In genomic region chr11:108891111-108891870, GRCm38 (mm10) we compare ENCODE assay signal across 8 mouse cellular contexts. TPM values are rescaled to one million over a fixed set of nuclear protein-coding genes. Genes with fewer than 3 reads are reported as not detected.
DNase-seq lines count a peak whose midpoint lies in the region; ATAC-seq and TF ChIP-seq lines count a peak whose summit lies in the region.
"Had no signal": no experiment of that assay in that cellular context is flagged by ENCODE, and none has a peak within 500 bp of the region (broad histone marks: within the 10 kb centered on the region; RNA-seq: fewer than 3 reads in every experiment).

No protein-coding gene starts in this region.

- 1% methylated on average over 17 of the region's 17 CpGs for WGBS in heart, embryonic 10.5 days
- WGBS in kidney, embryonic 16.5 days = 2% methylated on average over 17 of the region's 17 CpGs
- 8% methylated on average over 17 of the region's 17 CpGs for WGBS in stomach, postnatal 0 days

- peak overlapping the region; percentile 81 for H3K27ac ChIP-seq in heart, embryonic 10.5 days
- peak overlapping the region; percentile 75 for H3K27ac ChIP-seq in kidney, embryonic 16.5 days (ENCODE audit: low read length)
- H3K27ac ChIP-seq in stomach, postnatal 0 days (replicated peaks) = peak overlapping the region; percentile 85
- H3K27ac ChIP-seq: macrophage had no signal

- H3K9ac ChIP-seq in kidney, embryonic 16.5 days (replicated peaks; ENCODE audit: low read length) = peak overlapping the region; percentile 63
- peak overlapping the region; percentile 54 for H3K9ac ChIP-seq in stomach, postnatal 0 days (ENCODE audit: low read length)

- H3K4me1 ChIP-seq in heart, embryonic 10.5 days = peaks cover 30% of the 10 kb centered on the region
- H3K4me1 ChIP-seq in kidney, embryonic 16.5 days (ENCODE audit: insufficient read depth, low read length) = peaks cover 40% of the 10 kb centered on the region
- no peaks in the 10 kb centered on the region for H3K4me1 ChIP-seq in stomach, postnatal 0 days (replicated peaks; ENCODE audit: control insufficient read depth, insufficient read depth)

- H3K36me3 ChIP-seq in heart, embryonic 10.5 days = no peaks in the 10 kb centered on the region
- no peaks in the 10 kb centered on the region for H3K36me3 ChIP-seq in kidney, embryonic 16.5 days (ENCODE audit: insufficient read depth, low read length)
- no peaks in the 10 kb centered on the region for H3K36me3 ChIP-seq in stomach, postnatal 0 days (ENCODE audit: control insufficient read depth, insufficient read depth, low read length)

- peak; percentile 65 for DNase-seq in adrenal gland, postnatal 10 days
- DNase-seq in embryo, embryonic 9.5 days (ENCODE audit: extremely low spot score) = peak; percentile 70
- DNase-seq in heart, embryonic 10.5 days (ENCODE audit: low spot score) = peak; percentile 90
- peak; percentile 71 for DNase-seq in lung, postnatal 10 days
- DNase-seq in stomach, postnatal 0 days (ENCODE audit: low spot score) = peak; percentile 25
- DNase-seq in cerebellum, adult 11-12 months = no peak

- peak overlapping the region; percentile 52 for H3K4me3 ChIP-seq in heart, embryonic 10.5 days
- peak overlapping the region; percentile 38 for H3K4me3 ChIP-seq in kidney, embryonic 16.5 days (ENCODE audit: low read length)
- H3K4me3 ChIP-seq in stomach, postnatal 0 days (ENCODE audit: low read depth, low read length) = peak overlapping the region; percentile 31

- peak; percentile 91 for ATAC-seq in kidney, embryonic 16.5 days (ENCODE audit: low FRiP score, low TSS enrichment)
- peak; percentile 78; the same call in 1 of the 2 replicates for ATAC-seq in stomach, postnatal 0 days (ENCODE audit: low FRiP score, low TSS enrichment)

- TF ChIP-seq CTCF in stomach, postnatal 0 days (IDR thresholded peaks at IDR 0.05; ENCODE audit: low read depth) = no peak

- no peak for TF ChIP-seq EP300 in stomach, postnatal 0 days (optimal IDR thresholded peaks at IDR 0.05)

- peak overlapping the region; percentile 70 for H3K4me2 ChIP-seq in kidney, embryonic 16.5 days (replicated peaks; ENCODE audit: low read depth, low read length)
- H3K4me2 ChIP-seq in stomach, postnatal 0 days (replicated peaks; ENCODE audit: low read depth) = peak overlapping the region; percentile 62

- peaks cover 30% of the 10 kb centered on the region for H3K27me3 ChIP-seq in heart, embryonic 10.5 days (ENCODE audit: insufficient read depth, poor library complexity, severe bottlenecking)
- no peaks in the 10 kb centered on the region for H3K27me3 ChIP-seq in kidney, embryonic 16.5 days (ENCODE audit: insufficient read depth, low read length)
- no peaks in the 10 kb centered on the region for H3K27me3 ChIP-seq in stomach, postnatal 0 days (ENCODE audit: control insufficient read depth, insufficient read depth, low read length)

- no peaks in the 10 kb centered on the region for H3K9me3 ChIP-seq in heart, embryonic 10.5 days
- no peaks in the 10 kb centered on the region for H3K9me3 ChIP-seq in kidney, embryonic 16.5 days (ENCODE audit: low read length)
- H3K9me3 ChIP-seq in stomach, postnatal 0 days (ENCODE audit: control insufficient read depth, low read length) = no peaks in the 10 kb centered on the region

RNA-seq across cellular contexts. Expression of gene Axin2, which starts 28.9 kb away (rescaled TPM):
- 10 to 100 TPM; 31.5 to 35.3 TPM for total RNA-seq in adrenal gland, postnatal 10 days (2021)
- 2.2 and 5.1 TPM in 2 replicates for polyA plus RNA-seq in heart, embryonic 10.5 days (2016; fragmentation: Nextera tagmentation; extraction: Ambion mirVana)
- polyA plus RNA-seq in kidney, embryonic 16.5 days (2015; fragmentation: Nextera tagmentation; extraction: Ambion mirVana) = 4.7 and 5.7 TPM in 2 replicates
- polyA plus RNA-seq in stomach, postnatal 0 days (2015; fragmentation: Nextera tagmentation; extraction: Ambion mirVana) = 2.6 and 2.7 TPM in 2 replicates
- polyA plus RNA-seq: macrophage had no signal
